Mouse (Mus musculus) mouse embryonic stem cell (cell line): ENCODE measurements around the gene Pik3r6.

ENCODE experiments used
- in situ Hi-C, 2 experiments: fragments of 300-500 bp; cut with MboI; formaldehyde crosslinking; loops; 1 replicate in 1 of 2; 3 replicates in 1 of 2; pipeline ENCODE4 v1.14.3; 2019 to 2020; ENCODE audit warnings: low sequenced_read_pairs in 2 of 2, low pct_unique_long_range_greater_than_20kb in 1 of 2, mixed read lengths in 1 of 2; ENCODE audit not compliant: unreplicated experiment in 1 of 2

Gene Pik3r6

DNA sequence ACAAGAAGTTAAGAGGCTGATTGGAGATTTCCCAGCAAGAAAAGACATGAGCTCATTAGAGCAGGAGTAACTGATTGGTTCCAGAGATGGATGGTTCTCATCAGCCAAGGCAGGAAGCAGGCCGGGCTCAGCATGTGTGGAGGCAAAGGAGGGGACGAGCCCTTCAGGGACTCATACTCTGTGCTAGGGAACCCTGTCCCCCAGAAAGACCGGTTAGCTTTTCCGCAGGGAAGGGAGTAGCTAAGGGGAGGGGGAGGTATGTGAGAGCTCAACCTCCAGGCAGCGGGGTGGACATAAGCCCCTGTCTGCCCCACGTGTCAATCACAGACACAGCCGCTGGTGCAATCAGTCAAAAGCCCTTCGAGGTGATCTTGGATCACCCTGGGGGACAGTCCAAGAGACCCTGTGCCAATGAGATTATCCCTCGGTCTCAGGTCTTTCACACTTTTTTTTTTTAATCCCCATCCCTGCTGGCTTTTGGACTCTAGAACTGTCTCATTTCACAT lies 98.7 kb downstream of the Pik3r6 start:
- in situ Hi-C loops, result no loop called here
